Mouse (Mus musculus) stomach, embryonic 14.5 days (tissue): Measurements from ENCODE around the gene Cox19. TPM values are rescaled to one million over a fixed set of nuclear protein-coding genes. Genes with fewer than 3 reads are reported as not detected.
A peak's percentile ranks its signal among the peaks of the same experiment; 100 is the strongest.

Experiments
- ATAC-seq: fragments of 200-750 bp; cut with Nextera tagmentation; 2 replicates; pipeline ENCODE4 v1.8.0; 2017; ENCODE audit warnings: low read depth, moderate TSS enrichment; ENCODE audit not compliant: insufficient number of reproducible peaks, insufficient read depth, low FRiP score
- H3K27ac ChIP-seq: fragments of 300-500 bp; sonication (generic); 2 replicates; pipeline ENCODE4 v1.5.1; 2014; ENCODE audit warnings: mild to moderate bottlenecking, low read length, moderate library complexity, mixed read lengths
- H3K27me3 ChIP-seq: fragments of 300-500 bp; sonication (generic); 2 replicates; pipeline ENCODE4 v1.6.1; 2014; ENCODE audit warnings: low read length, control low read depth, mixed read lengths; ENCODE audit not compliant: control insufficient read depth, insufficient read depth
- H3K36me3 ChIP-seq: fragments of 300-500 bp; sonication (generic); 2 replicates; pipeline ENCODE4 v1.6.1; 2014; ENCODE audit warnings: mild to moderate bottlenecking, control low read depth, low read length, moderate library complexity, mixed read lengths; ENCODE audit not compliant: control insufficient read depth, insufficient read depth
- H3K4me1 ChIP-seq: fragments of 300-500 bp; sonication (generic); 2 replicates; pipeline ENCODE4 v1.6.1; 2014; ENCODE audit warnings: low read length, control low read depth, mixed read lengths; ENCODE audit not compliant: control insufficient read depth, insufficient read depth
- H3K4me2 ChIP-seq: fragments of 300-500 bp; sonication (generic); replicated peaks from 2 replicates; pipeline ENCODE4 v1.6.1; 2014; ENCODE audit warnings: low read depth, low read length, control low read depth
- H3K4me3 ChIP-seq: fragments of 300-500 bp; sonication (generic); 2 replicates; pipeline ENCODE4 v1.5.1; 2014; ENCODE audit warnings: low read depth, low read length, control low read depth
- H3K9ac ChIP-seq: fragments of 300-500 bp; sonication (generic); replicated peaks from 2 replicates; pipeline ENCODE4 v1.6.1; 2014; ENCODE audit warnings: low read depth, mild to moderate bottlenecking, control low read depth, low read length, moderate library complexity, mixed read lengths
- H3K9me3 ChIP-seq: fragments of 300-500 bp; sonication (generic); 2 replicates; pipeline ENCODE4 v1.6.1; 2016; ENCODE audit warnings: low read depth, low read length, control low read depth; ENCODE audit not compliant: control insufficient read depth
- WGBS: fragments of 180-500 bp; shearing (Covaris S2); extraction: QIAGEN DNeasy Blood & Tissue Kit; methylation state at CpG from one replicate; pipeline ENCODE4 v1.1.7; 2014; 5-methylcytosine and 5-hydroxymethylcytosine counted together
- polyA plus RNA-seq: library from polyadenylated mRNA; unstranded; fragments of >200 nt; fragmentation: Nextera tagmentation; extraction: Ambion mirVana; gene quantifications from 2 replicates; pipeline ENCODE4 v1.2.1, GENCODE M21; 2014

The Cox19 gene
- polyA plus RNA-seq, 1 experiment from 2014 or later, result 120 TPM

DNA sequence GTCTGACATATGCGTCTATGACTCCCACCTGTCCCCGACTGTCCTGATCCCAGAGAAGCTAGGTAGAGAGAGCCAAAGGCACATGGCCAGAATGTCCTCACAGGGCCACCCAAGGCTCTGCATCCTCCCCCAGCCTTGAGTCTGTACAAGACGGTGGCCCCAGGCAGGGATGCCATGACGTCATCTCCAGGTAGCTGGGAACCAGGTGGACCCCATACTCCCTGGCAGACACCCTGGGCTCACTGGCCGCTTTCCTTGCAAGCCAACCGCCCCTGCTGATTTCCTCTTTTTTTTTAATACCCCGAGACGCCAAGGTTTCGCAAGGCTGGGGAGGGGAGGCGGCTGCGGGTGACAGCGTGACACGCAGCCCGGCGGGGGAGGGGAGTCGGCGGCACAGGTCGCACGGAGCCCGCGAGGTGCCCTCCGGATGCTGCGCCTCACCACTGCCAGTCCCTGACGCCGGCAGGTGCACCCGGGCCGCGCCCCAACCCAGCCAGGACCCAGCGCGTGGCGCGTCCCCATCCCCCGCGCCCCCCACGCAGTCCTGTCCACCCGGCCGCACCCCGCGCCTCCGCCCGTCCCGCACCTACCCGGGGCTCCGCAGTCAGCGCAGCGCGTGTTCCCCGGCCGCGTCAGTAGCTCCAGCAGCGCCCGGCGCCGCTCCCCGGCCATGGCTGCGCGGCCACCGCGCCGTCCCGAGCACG, 26.4 kb downstream of the Cox19 start:
- peak; percentile 34 for ATAC-seq
- H3K4me3 ChIP-seq, result peak overlapping the region; percentile 50
- H3K4me1 ChIP-seq, result 0 out of 2 replicates have a peak, but pooled peaks cover 6% of the 10 kb centered on the region
- no peaks in the 10 kb centered on the region for H3K9me3 ChIP-seq
- H3K36me3 ChIP-seq, result no peaks in the 10 kb centered on the region
- peak overlapping the region; percentile 94 for H3K4me2 ChIP-seq
- H3K27ac ChIP-seq, result no peak overlapping the region
- WGBS, result 2% methylated on average over 48 of the region's 62 CpGs
- H3K27me3 ChIP-seq, result peaks cover 21% of the 10 kb centered on the region
- peak overlapping the region; percentile 52 for H3K9ac ChIP-seq

GRCm38 (mm10) chr5:139324045-139324491, 27.1 kb downstream of the Cox19 start:
- no peak for ATAC-seq
- WGBS, result 60% methylated on average over 5 of the region's 5 CpGs
- 0 out of 2 replicates have a peak, but pooled peaks cover 6% of the 10 kb centered on the region for H3K4me1 ChIP-seq
- H3K4me3 ChIP-seq, result no peak overlapping the region
- no peak overlapping the region for H3K9ac ChIP-seq
- no peaks in the 10 kb centered on the region for H3K36me3 ChIP-seq
- peaks cover 21% of the 10 kb centered on the region for H3K27me3 ChIP-seq
- no peak overlapping the region for H3K27ac ChIP-seq
- no peak overlapping the region for H3K4me2 ChIP-seq
- H3K9me3 ChIP-seq, result no peaks in the 10 kb centered on the region

- 75% methylated on average over 9 of the region's 9 CpGs for WGBS
- Histone ChIP-seq H3K4me2 (no peak overlapping the region), H3K4me3 (no peak overlapping the region), H3K4me1 (0 out of 2 replicates have a peak, but pooled peaks cover 6% of the 10 kb centered on the region), H3K36me3 (no peaks in the 10 kb centered on the region), H3K9ac (no peak overlapping the region), H3K27ac (no peak overlapping the region), H3K27me3 (peaks cover 21% of the 10 kb centered on the region), H3K9me3 (no peaks in the 10 kb centered on the region)
- ATAC-seq, result no peak
Observed at GRCm38 (mm10) chr5:139323260-139323924, 27.8 kb downstream of the Cox19 start.

- Histone ChIP-seq H3K27me3 (peaks cover 19% of the 10 kb centered on the region), H3K9me3 (no peaks in the 10 kb centered on the region), H3K36me3 (no peaks in the 10 kb centered on the region), H3K9ac (no peak overlapping the region), H3K4me3 (no peak overlapping the region), H3K27ac (no peak overlapping the region), H3K4me2 (no peak overlapping the region), H3K4me1 (0 out of 2 replicates have a peak, but pooled peaks cover 6% of the 10 kb centered on the region)
- WGBS, result 76% methylated on average over 6 of the region's 6 CpGs
- no peak for ATAC-seq
Observed at GRCm38 (mm10) chr5:139321331-139321730, 29.9 kb downstream of the Cox19 start.

GRCm38 (mm10) chr5:139320424-139320823, 30.8 kb downstream of the Cox19 start:
- 0 out of 2 replicates have a peak, but pooled peaks cover 6% of the 10 kb centered on the region for H3K4me1 ChIP-seq
- H3K4me2 ChIP-seq, result no peak overlapping the region
- H3K9me3 ChIP-seq, result no peaks in the 10 kb centered on the region
- 74% methylated on average over 7 of the region's 7 CpGs for WGBS
- H3K27ac ChIP-seq, result no peak overlapping the region
- H3K9ac ChIP-seq, result no peak overlapping the region
- no peak for ATAC-seq
- peaks cover 12% of the 10 kb centered on the region for H3K27me3 ChIP-seq
- H3K36me3 ChIP-seq, result no peaks in the 10 kb centered on the region
- no peak overlapping the region for H3K4me3 ChIP-seq

- WGBS, result 69% methylated on average over 21 of the region's 21 CpGs
- ATAC-seq, result no peak
- H3K4me2 ChIP-seq, result no peak overlapping the region
- no peaks in the 10 kb centered on the region for H3K4me1 ChIP-seq
- peak overlapping the region; percentile 44; the same call in 1 of the 2 replicates for H3K27ac ChIP-seq
- no peaks in the 10 kb centered on the region for H3K36me3 ChIP-seq
- no peaks in the 10 kb centered on the region for H3K9me3 ChIP-seq
- no peaks in the 10 kb centered on the region for H3K27me3 ChIP-seq
- no peak overlapping the region for H3K4me3 ChIP-seq
- no peak overlapping the region for H3K9ac ChIP-seq
Observed at GRCm38 (mm10) chr5:139317751-139318504, 33.3 kb downstream of the Cox19 start.

- no peak overlapping the region for H3K4me3 ChIP-seq
- 59% methylated on average over 6 of the region's 6 CpGs for WGBS
- H3K9me3 ChIP-seq, result no peaks in the 10 kb centered on the region
- no peak overlapping the region for H3K4me2 ChIP-seq
- peak; percentile 87 for ATAC-seq
- no peaks in the 10 kb centered on the region for H3K36me3 ChIP-seq
- no peaks in the 10 kb centered on the region for H3K4me1 ChIP-seq
- no peaks in the 10 kb centered on the region for H3K27me3 ChIP-seq
- H3K9ac ChIP-seq, result no peak overlapping the region
- H3K27ac ChIP-seq, result peak overlapping the region; percentile 44; the same call in 1 of the 2 replicates
Observed at GRCm38 (mm10) chr5:139316982-139317675, 34.1 kb downstream of the Cox19 start.
